Mouse (Mus musculus) brain, embryonic 14.5 days (tissue): ENCODE results near the gene Rhbdf2.

Experiments used
- CTCF ChIP-seq: fragments of 200-500 bp; IDR thresholded peaks from 2 replicates; pipeline ENCODE4 v1.5.1; 2012; ENCODE audit warnings: inconsistent platforms, mild to moderate bottlenecking, moderate library complexity, borderline replicate concordance; ENCODE audit not compliant: insufficient read depth, insufficient read length; ENCODE audit errors: extremely low read depth
- POLR2A ChIP-seq: fragments of 200-500 bp; IDR thresholded peaks from 2 replicates; pipeline ENCODE4 v1.6.1; 2012; ENCODE audit warnings: mild to moderate bottlenecking, inconsistent platforms, borderline replicate concordance; ENCODE audit not compliant: poor library complexity, insufficient read depth, insufficient read length, severe bottlenecking; ENCODE audit errors: extremely low read depth

- TF ChIP-seq POLR2A (no peak), CTCF (no peak)
Observed at GRCm38 (mm10) chr11:116649711-116650337, 23.0 kb upstream of the Rhbdf2 start.
